Mouse (Mus musculus) thymus, adult 2 months (tissue): ENCODE results near the gene Fam196b.

Source experiments
- CTCF ChIP-seq: fragments of 200-500 bp; IDR thresholded peaks from 2 replicates; pipeline ENCODE4 v1.5.1; 2012; ENCODE audit warnings: mild to moderate bottlenecking, control low read depth, low read length, moderate library complexity, borderline replicate concordance; ENCODE audit not compliant: control insufficient read depth, poor library complexity, insufficient read depth; ENCODE audit errors: extremely low read depth
- POLR2A ChIP-seq: fragments of 200-500 bp; IDR thresholded peaks from 2 replicates; pipeline ENCODE4 v1.6.1; 2012; ENCODE audit warnings: mild to moderate bottlenecking, low read length, control low read depth, moderate library complexity; ENCODE audit not compliant: control insufficient read depth, poor library complexity, insufficient read depth; ENCODE audit errors: extremely low read depth

DNA sequence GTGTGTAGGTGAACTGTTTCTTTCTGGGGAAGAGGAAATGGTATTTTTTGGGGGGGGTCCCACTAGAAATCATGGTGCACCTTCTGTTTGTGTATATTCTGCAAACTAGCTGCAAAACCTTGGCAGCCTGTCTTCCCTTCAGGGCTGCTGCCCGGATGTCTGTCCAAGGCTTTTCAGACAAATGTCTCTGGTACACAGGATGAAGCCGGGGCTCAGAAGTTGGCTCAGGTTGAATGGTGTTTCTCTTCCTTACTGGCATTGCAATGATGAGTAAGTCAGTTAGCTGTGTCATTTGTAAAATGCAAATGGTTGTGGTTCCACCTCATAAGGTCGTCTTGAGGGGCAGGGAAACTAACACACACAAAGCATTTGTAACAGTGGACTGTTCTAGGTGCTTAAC, 8.4 kb upstream of the Fam196b start:
- TF ChIP-seq POLR2A: no peak
- no peak for TF ChIP-seq CTCF
